Mouse (Mus musculus): ENCODE measurements at regions not wholly inside any gene's neighbourhood (a gene's known extent, or its start where the extent isn't known, plus 50 kb on each side); places are given as distances from the start of the nearest gene placed in this dataset.

- 43% methylated on average over 9 of the region's 9 CpGs for WGBS
- ATAC-seq (ENCODE audit: low FRiP score, low read depth): peak; percentile 85
- H3K27me3 ChIP-seq (ENCODE audit: control insufficient read depth, insufficient read depth, low read length): no peaks in the 10 kb centered on the region
These were observed 171.2 kb upstream of the Zpld1 start for GRCm38 (mm10) chr16:55468833-55469458.

DNA sequence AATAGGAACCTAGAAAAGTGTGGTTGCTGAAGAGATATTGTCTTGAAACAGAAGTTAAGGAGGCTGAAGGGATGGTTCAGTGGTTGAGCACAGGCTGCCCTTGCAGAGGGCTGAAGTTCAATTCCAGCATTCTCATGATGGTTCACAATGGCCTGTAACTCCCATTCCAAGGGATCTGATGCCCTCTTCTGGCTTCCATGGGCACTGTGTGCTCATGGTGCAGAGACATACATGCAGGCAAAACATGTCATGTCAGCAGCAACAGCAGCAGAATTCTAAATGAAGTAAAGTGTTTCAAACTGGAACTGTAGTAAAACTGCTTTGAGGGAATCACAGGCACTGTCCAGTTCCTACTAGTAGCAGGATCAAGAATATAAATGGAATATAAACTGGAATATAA lies 162.7 kb upstream of the Zpld1 start:
- no peak overlapping the region for H3K9ac ChIP-seq (ENCODE audit: low read depth, low read length, severe bottlenecking)
- H3K4me1 ChIP-seq (ENCODE audit: control insufficient read depth, insufficient read depth, low read length): no peaks in the 10 kb centered on the region
- no peaks in the 10 kb centered on the region for H3K9me3 ChIP-seq (ENCODE audit: control insufficient read depth, low read length)
- ATAC-seq (ENCODE audit: low FRiP score, low read depth) (no peak), DNase-seq (ENCODE audit: low spot score) (no peak)
- H3K36me3 ChIP-seq (ENCODE audit: control insufficient read depth, insufficient read depth, low read length): no peaks in the 10 kb centered on the region
- H3K4me3 ChIP-seq (replicated peaks; ENCODE audit: low read length): no peak overlapping the region
- H3K4me2 ChIP-seq (replicated peaks; ENCODE audit: low read depth, low read length, severe bottlenecking): no peak overlapping the region
- TF ChIP-seq POLR2A (IDR thresholded peaks at IDR 0.05; ENCODE audit: borderline replicate concordance, extremely low read depth, insufficient read depth, insufficient read length): no peak
- no peak overlapping the region for H3K27ac ChIP-seq (replicated peaks; ENCODE audit: low read depth, low read length)
- H3K27me3 ChIP-seq (ENCODE audit: control insufficient read depth, insufficient read depth, low read length): no peaks in the 10 kb centered on the region

More at GRCm38 (mm10) chr16:55468833-55469458, 171.2 kb upstream of the Zpld1 start:
- Histone ChIP-seq H3K4me1 (ENCODE audit: control insufficient read depth, insufficient read depth, low read length) (no peaks in the 10 kb centered on the region), H3K4me2 (replicated peaks; ENCODE audit: low read depth, low read length, severe bottlenecking) (no peak overlapping the region), H3K4me3 (replicated peaks; ENCODE audit: low read length) (no peak overlapping the region), H3K36me3 (ENCODE audit: control insufficient read depth, insufficient read depth, low read length) (no peaks in the 10 kb centered on the region), H3K27ac (replicated peaks; ENCODE audit: low read depth, low read length) (no peak overlapping the region), H3K9me3 (ENCODE audit: control insufficient read depth, low read length) (no peaks in the 10 kb centered on the region), H3K9ac (ENCODE audit: low read depth, low read length, severe bottlenecking) (no peak overlapping the region)
- peak; percentile 97 for DNase-seq (ENCODE audit: low spot score)
- TF ChIP-seq POLR2A (IDR thresholded peaks at IDR 0.05; ENCODE audit: borderline replicate concordance, extremely low read depth, insufficient read depth, insufficient read length): no peak

- peaks cover 6% of the 10 kb centered on the region; the same call in 1 of the 2 replicates for H3K4me1 ChIP-seq (ENCODE audit: control insufficient read depth, insufficient read depth, low read length)
- no peak overlapping the region for H3K27ac ChIP-seq (replicated peaks; ENCODE audit: low read depth, low read length)
- no peaks in the 10 kb centered on the region for H3K27me3 ChIP-seq (ENCODE audit: control insufficient read depth, insufficient read depth, low read length)
- no peaks in the 10 kb centered on the region for H3K9me3 ChIP-seq (ENCODE audit: control insufficient read depth, low read length)
- WGBS: 90% methylated on average over 3 of the region's 3 CpGs
- no peak overlapping the region for H3K4me2 ChIP-seq (replicated peaks; ENCODE audit: low read depth, low read length, severe bottlenecking)
- ATAC-seq (ENCODE audit: low FRiP score, low read depth) (no peak), DNase-seq (ENCODE audit: low spot score) (no peak)
- no peak for TF ChIP-seq POLR2A (IDR thresholded peaks at IDR 0.05; ENCODE audit: borderline replicate concordance, extremely low read depth, insufficient read depth, insufficient read length)
- no peak overlapping the region for H3K4me3 ChIP-seq (replicated peaks; ENCODE audit: low read length)
- H3K36me3 ChIP-seq (ENCODE audit: control insufficient read depth, insufficient read depth, low read length): no peaks in the 10 kb centered on the region
- no peak overlapping the region for H3K9ac ChIP-seq (ENCODE audit: low read depth, low read length, severe bottlenecking)
These were observed 149.8 kb upstream of the Zpld1 start for GRCm38 (mm10) chr16:55447581-55447980.

- Histone ChIP-seq H3K4me2 (replicated peaks; ENCODE audit: low read depth, low read length, severe bottlenecking) (no peak overlapping the region), H3K36me3 (ENCODE audit: control insufficient read depth, insufficient read depth, low read length) (no peaks in the 10 kb centered on the region), H3K27me3 (ENCODE audit: control insufficient read depth, insufficient read depth, low read length) (no peaks in the 10 kb centered on the region), H3K27ac (replicated peaks; ENCODE audit: low read depth, low read length) (no peak overlapping the region), H3K4me1 (ENCODE audit: control insufficient read depth, insufficient read depth, low read length) (peaks cover 11% of the 10 kb centered on the region; the same call in 1 of the 2 replicates), H3K9me3 (ENCODE audit: control insufficient read depth, low read length) (no peaks in the 10 kb centered on the region), H3K4me3 (replicated peaks; ENCODE audit: low read length) (no peak overlapping the region), H3K9ac (ENCODE audit: low read depth, low read length, severe bottlenecking) (no peak overlapping the region)
- ATAC-seq (ENCODE audit: low FRiP score, low read depth) (peak; percentile 80), DNase-seq (ENCODE audit: low spot score) (peak; percentile 54)
- 10% methylated on average over 5 of the region's 5 CpGs for WGBS
- TF ChIP-seq POLR2A (IDR thresholded peaks at IDR 0.05; ENCODE audit: borderline replicate concordance, extremely low read depth, insufficient read depth, insufficient read length): no peak
These were observed 145.2 kb upstream of the Zpld1 start for GRCm38 (mm10) chr16:55442821-55443581.

- Histone ChIP-seq H3K4me1 (ENCODE audit: control insufficient read depth, insufficient read depth, low read length) (no peaks in the 10 kb centered on the region), H3K9ac (ENCODE audit: low read depth, low read length, severe bottlenecking) (no peak overlapping the region), H3K4me3 (replicated peaks; ENCODE audit: low read length) (no peak overlapping the region), H3K9me3 (ENCODE audit: control insufficient read depth, low read length) (no peaks in the 10 kb centered on the region), H3K27me3 (ENCODE audit: control insufficient read depth, insufficient read depth, low read length) (no peaks in the 10 kb centered on the region), H3K36me3 (ENCODE audit: control insufficient read depth, insufficient read depth, low read length) (no peaks in the 10 kb centered on the region), H3K4me2 (replicated peaks; ENCODE audit: low read depth, low read length, severe bottlenecking) (no peak overlapping the region), H3K27ac (replicated peaks; ENCODE audit: low read depth, low read length) (no peak overlapping the region)
- DNase-seq (ENCODE audit: low spot score) (no peak), ATAC-seq (ENCODE audit: low FRiP score, low read depth) (no peak)
- 32% methylated on average over 4 of the region's 4 CpGs for WGBS
- no peak for TF ChIP-seq POLR2A (IDR thresholded peaks at IDR 0.05; ENCODE audit: borderline replicate concordance, extremely low read depth, insufficient read depth, insufficient read length)
These were observed 137.6 kb upstream of the Zpld1 start for GRCm38 (mm10) chr16:55435139-55435968.
